Mouse (Mus musculus): ENCODE data around the gene Hectd4. TPM values are rescaled to one million over a fixed set of nuclear protein-coding genes. Genes with fewer than 3 reads are reported as not detected.

Gene Hectd4
- polyA plus RNA-seq, 1 experiment = 11.8 TPM

DNA sequence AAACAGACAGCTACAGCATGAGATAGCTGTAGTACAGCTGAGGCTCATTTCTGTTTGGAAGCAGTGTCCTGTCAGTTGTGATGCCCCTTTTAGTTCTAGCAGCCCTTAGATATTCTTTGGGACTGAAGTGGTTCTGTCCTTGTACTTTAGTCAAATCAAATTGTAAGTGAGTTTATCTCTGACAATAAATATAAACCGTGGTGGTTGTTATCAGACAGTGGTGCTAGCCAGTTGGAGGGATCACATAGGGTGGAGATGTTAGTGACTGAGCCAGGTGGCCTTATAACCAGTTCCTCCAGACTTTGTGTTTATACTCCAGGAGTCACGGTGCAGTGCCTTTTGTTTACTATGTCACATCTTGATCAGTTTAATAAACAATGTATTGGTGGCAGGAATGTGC, 13.7 kb downstream of the Hectd4 start:
- DNase-seq (ENCODE audit: low spot score) = no peak

DNA sequence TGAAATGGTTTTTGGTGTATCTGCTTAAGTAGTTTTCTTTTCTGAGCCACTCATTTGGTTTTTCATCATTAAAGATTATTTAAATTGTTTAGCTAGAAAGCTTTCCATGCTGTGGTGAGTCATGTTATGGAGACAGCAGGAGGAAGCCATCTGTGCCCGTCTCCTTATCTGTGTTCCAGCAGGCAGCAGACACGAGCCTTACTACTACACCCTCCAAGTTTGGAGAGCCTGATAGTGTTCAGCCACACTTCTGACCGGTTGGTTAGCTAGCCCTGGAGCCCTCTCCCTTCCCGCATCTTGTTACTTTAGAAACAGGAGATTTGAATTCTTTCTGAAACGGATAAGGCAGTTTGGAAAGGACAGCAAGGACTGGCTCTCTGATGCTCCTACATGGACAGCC, 16.2 kb downstream of the Hectd4 start:
- DNase-seq (ENCODE audit: low spot score) = no peak

GRCm38 (mm10) chr5:121238208-121238607, 18.2 kb downstream of the Hectd4 start:
- no peak for DNase-seq (ENCODE audit: low spot score)

DNA sequence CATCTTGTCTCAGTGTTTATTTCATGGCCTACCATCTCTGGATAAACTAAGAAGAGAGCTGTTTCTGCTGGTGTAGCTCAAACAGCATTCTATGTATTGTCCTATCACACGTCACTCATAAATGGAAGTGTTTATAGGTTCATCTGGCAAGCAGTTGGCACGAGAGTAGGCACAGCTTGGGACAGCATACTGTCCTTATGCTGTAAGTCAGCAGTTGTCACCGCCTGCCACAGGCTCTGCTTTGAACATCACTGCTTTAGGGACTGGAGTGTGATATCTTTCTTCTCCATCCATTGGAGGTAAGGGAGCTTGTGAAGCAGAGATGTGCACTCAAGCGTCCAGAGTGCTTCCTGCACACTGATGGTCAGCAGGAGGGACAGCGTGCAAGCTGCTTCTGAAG, 19.8 kb downstream of the Hectd4 start:
- no peak for DNase-seq (ENCODE audit: low spot score)

DNA sequence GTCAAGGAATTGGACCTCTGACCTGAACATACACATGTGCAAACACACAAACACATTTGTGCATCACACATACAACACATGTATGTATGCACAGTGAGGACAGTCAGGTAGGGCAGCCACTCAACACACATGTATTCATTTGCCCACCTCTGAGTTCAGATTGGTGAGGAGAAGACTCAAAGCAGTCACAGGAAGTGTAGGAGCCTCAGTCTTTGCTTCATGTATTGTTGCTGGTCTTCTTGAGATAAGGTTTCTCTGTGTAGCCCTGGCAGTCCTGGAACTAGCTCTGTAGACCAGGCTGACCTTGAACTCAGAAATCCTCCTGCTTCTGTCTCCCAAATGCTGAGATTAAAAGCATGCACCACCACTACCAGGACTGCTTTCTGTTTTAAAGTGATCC, 21.2 kb downstream of the Hectd4 start:
- DNase-seq (ENCODE audit: low spot score) = no peak

GRCm38 (mm10) chr5:121242261-121242660, 22.2 kb downstream of the Hectd4 start:
- no peak for DNase-seq (ENCODE audit: low spot score)

DNA sequence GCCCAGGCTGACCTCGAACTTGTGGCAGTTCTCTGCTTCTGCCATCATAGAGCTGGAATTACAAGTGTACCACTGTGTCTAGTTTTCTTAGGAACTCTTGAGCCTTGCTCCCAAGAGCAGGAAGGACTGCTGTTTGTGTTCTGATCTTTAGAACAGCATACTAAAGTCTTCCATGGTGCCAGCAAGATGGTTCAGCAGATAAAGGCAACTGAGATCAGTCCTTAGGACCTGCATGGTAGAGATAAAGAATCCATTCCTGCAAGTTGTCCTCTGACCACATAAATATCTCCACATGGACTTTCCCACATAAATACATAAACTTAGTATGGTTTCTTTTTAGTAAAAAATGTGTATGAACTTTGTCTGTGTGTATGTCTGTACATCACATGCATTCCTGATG, 22.7 kb downstream of the Hectd4 start:
- no peak for DNase-seq (ENCODE audit: low spot score)

- no peak for DNase-seq (ENCODE audit: low spot score)
Measured at GRCm38 (mm10) chr5:121243676-121244364, 23.8 kb downstream of the Hectd4 start.

DNA sequence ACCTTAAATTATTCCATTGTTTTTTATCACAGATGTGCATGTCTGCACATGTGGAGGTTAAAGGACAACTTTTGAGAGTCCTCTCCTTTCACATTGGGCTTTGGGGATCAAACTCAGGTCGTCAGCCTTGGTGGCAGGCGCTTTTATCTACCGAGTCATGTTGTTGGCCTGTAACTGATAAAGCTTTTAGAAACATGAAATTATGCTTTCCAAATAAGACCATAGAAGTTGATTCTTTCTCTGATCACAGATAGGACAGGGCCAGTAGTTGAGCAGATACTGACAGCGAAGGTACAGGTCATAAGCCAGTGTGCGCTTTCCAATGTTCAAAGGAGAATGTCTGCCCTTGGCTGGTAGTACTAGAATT, 24.3 kb downstream of the Hectd4 start:
- DNase-seq (ENCODE audit: low spot score) = no peak

GRCm38 (mm10) chr5:121245201-121245600, 25.2 kb downstream of the Hectd4 start:
- DNase-seq (ENCODE audit: low spot score) = no peak

DNA sequence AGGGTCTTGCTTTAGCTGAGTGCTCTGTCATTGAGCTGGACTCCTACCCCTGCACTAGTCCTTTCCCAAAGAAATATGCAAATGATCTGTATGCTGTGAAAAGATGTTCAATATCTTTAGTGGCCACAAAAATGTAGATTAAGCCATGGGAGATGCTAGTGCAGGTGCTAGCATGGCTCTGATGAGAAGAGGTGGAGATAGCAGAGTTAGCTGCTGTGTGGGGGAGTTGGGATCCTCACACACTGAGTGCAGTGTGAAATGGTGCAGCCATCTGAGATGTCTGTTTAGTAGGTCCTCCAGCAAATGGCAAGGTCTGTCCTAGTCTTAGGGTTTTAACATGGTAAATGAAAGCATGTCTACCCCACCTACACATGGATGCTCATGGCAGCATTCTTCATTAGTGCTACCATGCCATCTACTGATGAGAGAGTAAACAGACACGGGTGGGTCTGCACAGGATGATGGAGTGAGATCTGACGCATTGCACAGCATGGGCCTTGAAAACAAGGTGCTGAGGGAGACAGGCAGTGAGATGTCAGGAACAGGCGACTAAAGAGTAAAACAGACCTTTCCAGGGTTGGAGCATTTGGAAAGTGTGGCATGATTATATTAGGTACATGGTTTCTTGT, 28.9 kb downstream of the Hectd4 start:
- DNase-seq (ENCODE audit: low spot score) = no peak

- no peak for DNase-seq (ENCODE audit: low spot score)
Measured at GRCm38 (mm10) chr5:121249693-121250092, 29.7 kb downstream of the Hectd4 start.

GRCm38 (mm10) chr5:121251813-121252212, 31.8 kb downstream of the Hectd4 start:
- no peak for DNase-seq (ENCODE audit: low spot score)

GRCm38 (mm10) chr5:121253816-121254497, 33.9 kb downstream of the Hectd4 start:
- DNase-seq (ENCODE audit: low spot score) = no peak

DNA sequence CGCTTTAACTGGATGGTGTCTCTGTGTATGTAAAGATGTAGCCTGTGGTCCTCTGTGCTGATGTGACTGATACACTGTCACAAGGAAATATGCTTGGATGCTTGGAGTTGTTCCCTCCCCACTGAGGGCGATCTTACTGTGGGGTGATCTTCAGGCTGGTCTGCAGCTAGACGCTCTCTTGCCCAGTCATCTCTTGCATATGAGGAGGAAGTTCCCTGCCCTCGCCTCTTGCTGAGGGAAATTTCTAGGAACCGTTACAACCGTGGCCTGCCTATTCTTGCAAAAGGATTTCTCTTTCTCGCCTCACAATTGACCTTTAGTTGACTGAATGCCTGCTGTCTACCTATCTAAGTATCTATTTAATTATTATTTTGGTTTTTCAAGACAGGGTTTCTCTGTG, 35.0 kb downstream of the Hectd4 start:
- DNase-seq (ENCODE audit: low spot score) = no peak

- no peak for DNase-seq (ENCODE audit: low spot score)
Measured at GRCm38 (mm10) chr5:121261806-121262205, 41.8 kb downstream of the Hectd4 start.

DNA sequence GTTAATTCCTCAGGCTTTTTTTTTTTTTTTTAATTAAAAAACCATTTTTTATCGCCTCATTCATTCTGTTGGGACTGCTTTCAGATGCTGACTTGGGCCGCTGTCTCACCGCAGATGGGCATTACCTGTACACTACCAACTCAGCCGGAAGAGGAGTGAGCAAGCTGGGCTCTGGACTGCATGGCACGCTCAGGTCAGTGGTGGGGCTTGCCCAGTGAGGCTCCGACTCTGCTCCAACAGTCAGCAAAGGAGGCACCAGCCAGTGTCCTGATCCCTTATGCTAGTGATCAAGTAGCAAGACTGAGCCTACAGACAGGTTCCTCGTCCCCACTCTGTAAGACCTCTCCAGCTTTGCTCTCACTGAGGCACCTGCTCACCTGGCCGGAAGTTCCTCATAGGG, 42.4 kb downstream of the Hectd4 start:
- DNase-seq (ENCODE audit: low spot score) = no peak

DNA sequence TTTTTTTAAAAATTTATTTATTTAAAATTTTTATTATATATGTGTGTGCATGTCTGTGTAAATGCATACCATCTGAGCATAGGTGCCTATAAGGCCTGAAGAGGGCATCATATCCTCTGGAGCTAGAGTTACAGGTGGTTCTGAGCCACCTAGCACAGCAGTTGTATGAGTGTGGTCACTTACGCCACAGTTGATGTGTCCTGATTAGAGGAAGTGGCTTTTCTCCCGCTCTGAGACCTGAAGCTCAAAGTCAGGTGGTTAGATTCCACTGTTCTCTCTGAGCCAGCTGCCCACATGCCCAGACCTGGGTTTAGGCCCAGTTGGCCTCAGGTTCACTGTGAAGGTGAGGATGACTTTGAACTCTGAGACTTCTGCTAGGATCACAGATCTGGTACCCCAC, 44.6 kb downstream of the Hectd4 start:
- no peak for DNase-seq (ENCODE audit: low spot score)

GRCm38 (mm10) chr5:121266741-121267382, 46.8 kb downstream of the Hectd4 start:
- no peak for DNase-seq (ENCODE audit: low spot score)

DNA sequence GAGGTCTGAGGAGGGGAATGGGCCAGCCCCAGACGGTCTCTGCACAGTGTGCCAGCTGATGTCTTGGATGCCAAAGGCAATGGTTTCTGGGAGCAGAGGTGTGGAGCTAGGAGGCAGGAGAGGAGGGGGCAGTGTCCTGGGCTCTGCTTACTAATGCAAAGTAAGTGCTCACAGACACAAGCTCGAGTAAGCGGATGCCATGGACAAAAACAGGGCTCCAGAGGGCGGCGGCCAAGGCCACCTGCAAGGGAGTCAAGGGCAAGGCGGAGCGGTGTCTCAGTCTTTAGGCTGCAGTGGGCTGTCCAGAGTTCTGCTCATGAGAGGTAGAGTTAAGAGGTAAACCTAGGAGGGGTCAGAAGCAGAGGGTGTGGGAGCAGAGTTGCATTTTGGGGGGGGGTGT, 51.0 kb downstream of the Hectd4 start:
- DNase-seq (ENCODE audit: low spot score) = no peak

- no peak for DNase-seq (ENCODE audit: low spot score)
Measured at GRCm38 (mm10) chr5:121276808-121277207, 56.8 kb downstream of the Hectd4 start.

GRCm38 (mm10) chr5:121280456-121280855, 60.4 kb downstream of the Hectd4 start:
- no peak for DNase-seq (ENCODE audit: low spot score)

- no peak for DNase-seq (ENCODE audit: low spot score)
Measured at GRCm38 (mm10) chr5:121283051-121283450, 63.0 kb downstream of the Hectd4 start.

Data from urinary bladder, adult 2 months (tissue).